Mouse (Mus musculus) macrophage (primary cell): ENCODE data around the gene Il1rap. TPM values are rescaled to one million over a fixed set of nuclear protein-coding genes. Genes with fewer than 3 reads are reported as not detected.

Experiments
- H3K27ac ChIP-seq: fragments of 350-480 bp; formaldehyde crosslinking; 2 replicates; pipeline ENCODE4 v1.9.0; 2021
- H3K36me3 ChIP-seq: fragments of 350-480 bp; formaldehyde crosslinking; 2 replicates; pipeline ENCODE4 v1.9.0; 2021; ENCODE audit errors: inconsistent target
- H3K4me3 ChIP-seq: fragments of 350-480 bp; formaldehyde crosslinking; 2 replicates; pipeline ENCODE4 v1.9.0; 2021; ENCODE audit errors: inconsistent target
- H3K79me2 ChIP-seq: fragments of 350-480 bp; formaldehyde crosslinking; 2 replicates; pipeline ENCODE4 v1.9.0; 2021; ENCODE audit errors: inconsistent target
- WGBS: methylation state at CpG from one replicate; pipeline ENCODE4 v1.1.7; 2026; ENCODE audit warnings: inconsistent platforms; ENCODE audit not compliant: missing documents; 5-methylcytosine and 5-hydroxymethylcytosine counted together
- polyA plus RNA-seq: library from polyadenylated mRNA; stranded (reverse); fragments of 250-400 nt; gene quantifications from 3 replicates; pipeline ENCODE4 v1.2.4, GENCODE M21; 2018; ENCODE audit warnings: inconsistent platforms

Il1rap gene
- polyA plus RNA-seq, 1 experiment from 2014 or later: 4.2 TPM

DNA sequence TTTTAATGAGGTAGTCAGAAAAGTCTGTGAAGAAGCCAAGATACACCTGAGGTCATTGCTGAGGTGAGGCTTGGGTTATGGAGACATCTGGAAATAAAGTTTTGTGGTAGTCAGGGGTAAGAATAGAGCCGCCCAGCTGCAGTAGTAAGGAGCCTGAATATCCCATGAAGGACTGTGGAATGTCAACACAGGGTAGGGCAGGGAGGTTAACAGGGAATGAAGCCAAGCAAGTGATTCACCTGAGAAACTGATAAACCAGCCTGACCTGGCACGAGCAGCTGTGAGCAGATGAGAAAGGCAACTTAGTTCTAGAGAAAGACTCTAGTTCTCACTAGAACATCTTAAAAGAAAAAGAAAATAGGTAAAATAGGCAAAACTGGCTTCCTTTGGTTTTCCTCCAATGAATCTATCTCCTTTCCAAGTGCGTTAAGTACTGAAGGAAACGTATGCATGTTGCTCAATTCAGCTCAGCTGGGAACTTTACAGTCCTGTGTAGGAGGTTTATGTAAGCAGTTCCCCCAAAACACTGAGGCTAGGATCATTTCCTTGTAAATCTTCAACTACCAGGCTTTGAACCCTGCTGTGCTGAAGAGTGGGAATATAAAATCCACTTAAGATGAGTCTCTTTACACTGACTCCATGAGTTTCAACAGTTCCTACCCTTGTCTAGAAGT, 9.5 kb downstream of the Il1rap start:
- Histone ChIP-seq H3K4me3 (no peak overlapping the region), H3K36me3 (no peaks in the 10 kb centered on the region), H3K27ac (no peak overlapping the region), H3K79me2 (no peaks in the 10 kb centered on the region)
- WGBS: 85% methylated on average over 4 of the region's 4 CpGs

- Histone ChIP-seq H3K36me3 (no peaks in the 10 kb centered on the region), H3K27ac (no peak overlapping the region), H3K4me3 (no peak overlapping the region), H3K79me2 (no peaks in the 10 kb centered on the region)
- WGBS: 88% methylated on average over 7 of the region's 7 CpGs
Observed at GRCm38 (mm10) chr16:26596440-26596839, 14.9 kb downstream of the Il1rap start.

- WGBS: 68% methylated on average over 7 of the region's 7 CpGs
- H3K79me2 ChIP-seq: no peaks in the 10 kb centered on the region
- no peaks in the 10 kb centered on the region for H3K36me3 ChIP-seq
- H3K4me3 ChIP-seq: no peak overlapping the region
- H3K27ac ChIP-seq: no peak overlapping the region
Observed at GRCm38 (mm10) chr16:26597307-26597706, 15.8 kb downstream of the Il1rap start.

GRCm38 (mm10) chr16:26598591-26598990, 17.1 kb downstream of the Il1rap start:
- 88% methylated on average over 4 of the region's 5 CpGs for WGBS
- H3K36me3 ChIP-seq: no peaks in the 10 kb centered on the region
- no peaks in the 10 kb centered on the region for H3K79me2 ChIP-seq
- H3K27ac ChIP-seq: no peak overlapping the region
- no peak overlapping the region for H3K4me3 ChIP-seq

DNA sequence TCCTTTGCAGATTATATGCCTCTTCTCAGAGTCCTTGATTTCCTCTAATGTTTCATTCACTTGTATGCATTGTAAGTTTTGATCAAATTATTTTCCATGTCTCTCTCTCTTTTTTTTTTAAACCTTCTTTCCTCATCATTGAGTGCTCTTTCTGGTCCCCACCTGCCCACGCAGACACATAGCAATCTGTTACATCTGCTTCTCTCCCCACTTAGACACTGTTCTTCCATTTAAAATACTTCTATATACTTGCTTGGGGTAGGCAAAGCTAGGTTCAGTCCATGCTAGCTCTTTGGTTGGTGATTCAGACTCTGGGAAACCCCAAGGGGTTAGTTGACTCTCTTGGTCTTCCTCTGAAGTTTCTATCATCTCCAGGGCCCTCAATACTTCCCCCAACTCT, 20.0 kb downstream of the Il1rap start:
- no peaks in the 10 kb centered on the region for H3K36me3 ChIP-seq
- H3K79me2 ChIP-seq: no peaks in the 10 kb centered on the region
- 91% methylated on average over 1 of the region's 1 CpGs for WGBS
- no peak overlapping the region for H3K4me3 ChIP-seq
- H3K27ac ChIP-seq: no peak overlapping the region

- 93% methylated on average over 3 of the region's 3 CpGs for WGBS
- Histone ChIP-seq H3K79me2 (no peaks in the 10 kb centered on the region), H3K27ac (no peak overlapping the region), H3K4me3 (no peak overlapping the region), H3K36me3 (no peaks in the 10 kb centered on the region)
Observed at GRCm38 (mm10) chr16:26604621-26605020, 23.1 kb downstream of the Il1rap start.

DNA sequence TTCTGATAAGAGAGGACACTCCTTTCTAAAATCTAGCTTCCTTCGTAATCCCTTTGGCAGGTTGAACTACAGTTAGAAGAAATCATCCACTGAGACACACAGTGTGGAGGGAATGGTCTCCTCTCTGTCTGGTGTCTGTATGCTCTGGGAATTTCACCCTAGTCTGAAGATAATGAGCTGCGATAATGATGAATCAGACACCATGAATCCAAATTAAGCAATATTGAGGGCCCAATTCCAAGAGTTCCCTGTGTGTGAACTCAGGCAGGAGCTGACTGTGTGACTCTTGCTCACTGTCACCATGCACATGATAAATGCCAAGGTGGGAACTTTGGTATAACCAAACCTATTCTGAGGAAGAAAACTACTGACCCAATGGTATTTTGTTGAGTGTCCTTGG, 26.5 kb downstream of the Il1rap start:
- WGBS: 100% methylated on average over 2 of the region's 2 CpGs
- no peak overlapping the region for H3K27ac ChIP-seq
- no peak overlapping the region for H3K4me3 ChIP-seq
- H3K79me2 ChIP-seq: no peaks in the 10 kb centered on the region
- H3K36me3 ChIP-seq: no peaks in the 10 kb centered on the region

GRCm38 (mm10) chr16:26610508-26610907, 29.0 kb downstream of the Il1rap start:
- H3K79me2 ChIP-seq: no peaks in the 10 kb centered on the region
- WGBS: 75% methylated on average over 1 of the region's 1 CpGs
- no peaks in the 10 kb centered on the region for H3K36me3 ChIP-seq
- H3K27ac ChIP-seq: no peak overlapping the region
- H3K4me3 ChIP-seq: no peak overlapping the region

DNA sequence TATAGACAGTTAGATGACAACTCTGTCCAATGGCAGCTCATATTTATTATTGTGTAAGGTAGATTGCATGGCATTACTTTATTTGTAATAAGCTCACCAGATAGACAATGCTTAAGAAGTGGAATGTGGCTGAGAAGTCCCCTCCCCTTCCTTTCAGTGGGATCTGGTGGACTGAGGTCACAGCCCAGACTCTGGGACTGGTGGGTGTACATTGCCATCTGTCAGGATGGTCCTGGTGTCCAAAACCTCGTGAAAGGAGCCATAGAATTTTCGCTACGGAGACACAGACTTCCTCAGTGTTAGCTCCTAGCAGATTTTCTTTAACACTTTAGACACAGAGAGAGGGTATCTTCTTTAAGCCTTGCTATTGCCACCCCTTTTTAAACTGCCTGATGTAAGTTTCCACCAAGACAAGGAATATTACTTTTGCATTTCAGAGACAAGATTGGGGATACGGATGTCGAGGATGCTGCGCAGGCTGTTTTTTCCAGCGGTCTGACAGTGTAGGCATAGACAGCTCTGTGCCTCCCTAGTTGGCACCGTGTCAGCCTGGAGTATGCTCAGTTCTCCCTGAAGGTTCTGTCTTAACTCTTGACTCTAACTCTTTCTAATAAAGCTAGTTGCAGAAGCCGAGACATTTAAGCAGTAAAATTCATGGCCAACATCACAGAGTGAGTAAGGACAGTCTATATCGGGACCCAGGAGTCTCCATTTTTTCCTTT, 31.2 kb downstream of the Il1rap start:
- H3K36me3 ChIP-seq: no peaks in the 10 kb centered on the region
- WGBS: 97% methylated on average over 10 of the region's 10 CpGs

DNA sequence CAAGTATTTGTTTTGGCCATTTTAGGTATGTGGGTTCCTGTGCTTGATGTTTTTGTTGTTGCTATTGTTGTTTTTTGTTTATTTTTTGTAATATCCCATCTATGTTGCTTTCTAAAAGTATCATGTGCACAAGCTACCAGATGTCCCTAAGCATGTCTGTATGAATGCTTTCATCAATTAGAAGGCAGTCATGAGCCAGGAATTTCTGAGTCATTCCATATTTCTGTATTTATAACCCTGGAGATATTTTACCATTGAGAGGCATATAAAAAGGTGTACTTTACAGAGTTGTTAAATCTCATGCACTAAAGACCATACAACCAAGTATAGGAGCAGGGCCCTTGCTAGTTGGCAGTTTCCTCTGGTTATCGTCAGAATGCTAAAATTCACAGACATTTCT, 41.6 kb downstream of the Il1rap start:
- no peaks in the 10 kb centered on the region for H3K36me3 ChIP-seq
- H3K79me2 ChIP-seq: no peaks in the 10 kb centered on the region
- H3K4me3 ChIP-seq: no peak overlapping the region
- no peak overlapping the region for H3K27ac ChIP-seq
- WGBS: 100% methylated on average over 1 of the region's 1 CpGs

More for the DNA sequence above, 31.2 kb downstream of the Il1rap start:
- Histone ChIP-seq H3K4me3 (no peak overlapping the region), H3K27ac (no peak overlapping the region), H3K79me2 (no peaks in the 10 kb centered on the region)

GRCm38 (mm10) chr16:26626065-26626464, 44.6 kb downstream of the Il1rap start:
- Histone ChIP-seq H3K36me3 (no peaks in the 10 kb centered on the region), H3K79me2 (no peaks in the 10 kb centered on the region), H3K4me3 (no peak overlapping the region), H3K27ac (no peak overlapping the region)
- 44% methylated on average over 3 of the region's 3 CpGs for WGBS

DNA sequence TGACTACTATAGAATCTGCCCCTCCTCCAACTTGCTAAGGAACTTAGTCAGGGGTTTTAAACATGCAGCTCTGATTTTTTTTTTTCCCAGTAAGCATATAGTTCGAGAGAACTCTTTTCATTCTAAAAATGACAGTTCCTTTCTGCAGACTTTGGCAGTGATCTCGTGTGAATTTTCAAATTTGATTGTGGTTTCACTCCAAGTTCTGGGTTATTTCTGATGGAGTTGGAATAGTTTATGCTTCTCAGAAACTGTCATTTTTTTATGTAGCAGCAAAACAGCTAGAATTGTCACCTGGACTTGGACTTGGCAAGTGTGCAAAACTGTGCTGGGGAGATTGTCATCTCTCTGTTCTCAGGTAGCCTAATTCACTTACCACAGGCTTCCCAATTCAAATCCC, 53.3 kb downstream of the Il1rap start:
- Histone ChIP-seq H3K36me3 (no peaks in the 10 kb centered on the region), H3K79me2 (no peaks in the 10 kb centered on the region), H3K4me3 (no peak overlapping the region), H3K27ac (no peak overlapping the region)
- WGBS: 46% methylated on average over 2 of the region's 2 CpGs

DNA sequence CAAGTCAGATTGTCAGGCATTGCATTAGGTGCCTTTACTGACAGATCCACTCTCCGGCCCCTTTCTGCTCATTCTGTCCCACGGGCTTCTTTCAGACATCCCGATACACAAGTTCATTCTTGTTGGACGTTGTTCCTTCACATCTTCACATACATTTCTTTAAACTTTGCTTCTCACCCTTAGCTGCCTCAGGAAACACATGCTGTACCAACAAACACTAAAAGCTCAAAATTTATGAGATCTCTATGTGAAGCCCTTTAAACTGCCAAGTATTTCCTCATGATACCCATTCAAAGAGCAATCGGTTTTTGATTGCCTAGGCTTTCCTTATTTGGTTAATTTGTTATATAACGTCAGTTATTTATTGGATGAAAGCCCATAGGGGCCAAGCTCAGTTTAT, 61.6 kb downstream of the Il1rap start:
- H3K27ac ChIP-seq: no peak overlapping the region
- no peaks in the 10 kb centered on the region for H3K79me2 ChIP-seq
- H3K36me3 ChIP-seq: no peaks in the 10 kb centered on the region
- no peak overlapping the region for H3K4me3 ChIP-seq
- WGBS: 68% methylated on average over 6 of the region's 6 CpGs

GRCm38 (mm10) chr16:26646066-26646465, 64.6 kb downstream of the Il1rap start:
- WGBS: 62% methylated on average over 2 of the region's 2 CpGs

GRCm38 (mm10) chr16:26647036-26647435, 65.5 kb downstream of the Il1rap start:
- 94% methylated on average over 1 of the region's 1 CpGs for WGBS
- Histone ChIP-seq H3K4me3 (no peak overlapping the region), H3K36me3 (no peaks in the 10 kb centered on the region), H3K79me2 (no peaks in the 10 kb centered on the region), H3K27ac (no peak overlapping the region)

More at GRCm38 (mm10) chr16:26646066-26646465, 64.6 kb downstream of the Il1rap start:
- no peaks in the 10 kb centered on the region for H3K36me3 ChIP-seq
- H3K27ac ChIP-seq: no peak overlapping the region
- H3K79me2 ChIP-seq: no peaks in the 10 kb centered on the region
- no peak overlapping the region for H3K4me3 ChIP-seq
